Mouse (Mus musculus): ENCODE measurements around the gene Ccser1. TPM values are rescaled to one million over a fixed set of nuclear protein-coding genes. Genes with fewer than 3 reads are reported as not detected.

Ccser1 gene
- polyA plus RNA-seq, 1 experiment from 2014 or later, result 26.2 TPM

- no peak overlapping the region for H3K4me3 ChIP-seq (replicated peaks; ENCODE audit: low read length)
- no peaks in the 10 kb centered on the region for H3K4me1 ChIP-seq (replicated peaks; ENCODE audit: control insufficient read depth, insufficient read depth, low read length)
- H3K9me3 ChIP-seq (ENCODE audit: control insufficient read depth, low read length), result no peaks in the 10 kb centered on the region
- H3K9ac ChIP-seq (replicated peaks; ENCODE audit: low read depth, low read length), result no peak overlapping the region
- ATAC-seq, result no peak
- no peak overlapping the region for H3K4me2 ChIP-seq (ENCODE audit: low read length)
- H3K36me3 ChIP-seq (ENCODE audit: control insufficient read depth, insufficient read depth), result no peaks in the 10 kb centered on the region
- no peak overlapping the region for H3K27ac ChIP-seq (ENCODE audit: low read length)
- WGBS, result 78% methylated on average over 2 of the region's 2 CpGs
- H3K27me3 ChIP-seq (replicated peaks; ENCODE audit: control insufficient read depth, insufficient read depth, low read length), result no peaks in the 10 kb centered on the region
Measured at GRCm38 (mm10) chr6:61588999-61589398, 408.9 kb downstream of the Ccser1 start.

DNA sequence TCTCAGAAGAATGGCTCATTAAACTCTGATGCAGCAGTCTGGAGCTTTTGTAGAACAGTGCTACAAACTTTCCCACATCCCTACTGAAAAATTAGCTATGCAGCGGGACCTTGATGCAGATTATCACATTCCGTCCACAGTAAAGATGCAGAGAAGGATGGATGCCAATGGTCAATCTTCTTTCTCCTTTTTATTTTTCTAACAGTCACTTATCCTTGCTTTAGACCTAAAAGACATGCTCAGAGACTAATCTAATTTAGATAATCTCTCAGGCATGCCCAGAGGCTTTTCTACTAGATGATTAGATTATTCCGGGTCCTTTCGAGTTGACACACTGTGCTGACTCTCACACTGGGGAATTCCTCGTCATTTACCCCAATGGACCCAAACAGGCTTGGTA is 421.8 kb downstream of the Ccser1 start:
- Histone ChIP-seq H3K36me3 (ENCODE audit: control insufficient read depth, insufficient read depth) (no peaks in the 10 kb centered on the region), H3K27me3 (replicated peaks; ENCODE audit: control insufficient read depth, insufficient read depth, low read length) (no peaks in the 10 kb centered on the region), H3K9me3 (ENCODE audit: control insufficient read depth, low read length) (no peaks in the 10 kb centered on the region), H3K9ac (replicated peaks; ENCODE audit: low read depth, low read length) (no peak overlapping the region), H3K27ac (ENCODE audit: low read length) (no peak overlapping the region), H3K4me2 (ENCODE audit: low read length) (no peak overlapping the region), H3K4me3 (replicated peaks; ENCODE audit: low read length) (no peak overlapping the region), H3K4me1 (replicated peaks; ENCODE audit: control insufficient read depth, insufficient read depth, low read length) (no peaks in the 10 kb centered on the region)
- no peak for ATAC-seq
- 67% methylated on average over 5 of the region's 5 CpGs for WGBS

DNA sequence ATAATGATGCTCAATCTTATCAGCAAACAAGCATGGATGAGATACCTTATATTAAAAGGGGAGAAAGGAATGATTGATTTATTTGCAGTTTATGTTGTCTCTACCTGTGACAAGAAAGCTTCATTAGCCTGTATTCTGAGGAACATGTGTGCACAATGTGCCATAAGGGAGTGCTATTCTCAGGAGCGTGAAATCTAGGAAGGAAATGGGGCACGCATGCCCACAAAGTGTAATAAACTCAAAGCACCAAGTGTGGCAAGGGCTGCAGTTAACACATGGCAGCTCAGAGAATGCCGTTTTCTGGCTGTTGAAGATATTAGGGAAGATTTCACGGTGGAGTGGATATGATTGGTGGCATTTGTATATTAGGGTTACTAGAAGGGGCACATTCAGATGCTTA is 434.8 kb downstream of the Ccser1 start:
- Histone ChIP-seq H3K9ac (replicated peaks; ENCODE audit: low read depth, low read length) (no peak overlapping the region), H3K4me1 (replicated peaks; ENCODE audit: control insufficient read depth, insufficient read depth, low read length) (no peaks in the 10 kb centered on the region), H3K27ac (ENCODE audit: low read length) (no peak overlapping the region), H3K9me3 (ENCODE audit: control insufficient read depth, low read length) (no peaks in the 10 kb centered on the region), H3K4me3 (replicated peaks; ENCODE audit: low read length) (no peak overlapping the region), H3K27me3 (replicated peaks; ENCODE audit: control insufficient read depth, insufficient read depth, low read length) (no peaks in the 10 kb centered on the region), H3K36me3 (ENCODE audit: control insufficient read depth, insufficient read depth) (no peaks in the 10 kb centered on the region), H3K4me2 (ENCODE audit: low read length) (no peak overlapping the region)
- 65% methylated on average over 4 of the region's 4 CpGs for WGBS
- ATAC-seq, result no peak

- Histone ChIP-seq H3K36me3 (ENCODE audit: control insufficient read depth, insufficient read depth) (no peaks in the 10 kb centered on the region), H3K4me1 (replicated peaks; ENCODE audit: control insufficient read depth, insufficient read depth, low read length) (no peaks in the 10 kb centered on the region), H3K9ac (replicated peaks; ENCODE audit: low read depth, low read length) (no peak overlapping the region), H3K4me3 (replicated peaks; ENCODE audit: low read length) (no peak overlapping the region), H3K9me3 (ENCODE audit: control insufficient read depth, low read length) (no peaks in the 10 kb centered on the region), H3K27ac (ENCODE audit: low read length) (no peak overlapping the region), H3K27me3 (replicated peaks; ENCODE audit: control insufficient read depth, insufficient read depth, low read length) (no peaks in the 10 kb centered on the region), H3K4me2 (ENCODE audit: low read length) (no peak overlapping the region)
- ATAC-seq, result no peak
- WGBS, result 81% methylated on average over 3 of the region's 3 CpGs
Measured at GRCm38 (mm10) chr6:61621707-61622106, 441.6 kb downstream of the Ccser1 start.

DNA sequence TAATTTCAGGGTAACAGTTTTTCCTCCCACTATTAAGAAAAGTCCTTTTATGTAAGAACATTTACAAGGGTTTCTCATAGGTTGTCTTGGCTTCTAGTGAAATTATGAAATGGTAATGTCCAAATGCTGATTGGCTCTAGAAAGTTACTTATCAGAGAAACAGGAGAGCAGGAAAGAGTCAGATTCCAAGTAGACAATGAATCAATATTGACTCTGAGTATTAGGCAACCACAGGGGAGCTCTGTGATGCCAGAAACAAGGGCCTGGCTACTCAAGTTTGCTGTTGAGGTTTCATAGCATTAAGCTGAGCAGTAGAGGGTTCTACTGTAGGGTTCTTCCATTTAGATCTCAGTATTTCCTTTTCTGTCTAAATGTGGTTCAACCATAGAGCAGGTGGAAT is 481.3 kb downstream of the Ccser1 start:
- no peaks in the 10 kb centered on the region for H3K36me3 ChIP-seq (ENCODE audit: control insufficient read depth, insufficient read depth)
- no peak for ATAC-seq
- no peaks in the 10 kb centered on the region for H3K27me3 ChIP-seq (replicated peaks; ENCODE audit: control insufficient read depth, insufficient read depth, low read length)
- no peaks in the 10 kb centered on the region for H3K4me1 ChIP-seq (replicated peaks; ENCODE audit: control insufficient read depth, insufficient read depth, low read length)
- no peak overlapping the region for H3K9ac ChIP-seq (replicated peaks; ENCODE audit: low read depth, low read length)
- H3K9me3 ChIP-seq (ENCODE audit: control insufficient read depth, low read length), result no peaks in the 10 kb centered on the region
- no peak overlapping the region for H3K4me2 ChIP-seq (ENCODE audit: low read length)
- H3K4me3 ChIP-seq (replicated peaks; ENCODE audit: low read length), result no peak overlapping the region
- no peak overlapping the region for H3K27ac ChIP-seq (ENCODE audit: low read length)

DNA sequence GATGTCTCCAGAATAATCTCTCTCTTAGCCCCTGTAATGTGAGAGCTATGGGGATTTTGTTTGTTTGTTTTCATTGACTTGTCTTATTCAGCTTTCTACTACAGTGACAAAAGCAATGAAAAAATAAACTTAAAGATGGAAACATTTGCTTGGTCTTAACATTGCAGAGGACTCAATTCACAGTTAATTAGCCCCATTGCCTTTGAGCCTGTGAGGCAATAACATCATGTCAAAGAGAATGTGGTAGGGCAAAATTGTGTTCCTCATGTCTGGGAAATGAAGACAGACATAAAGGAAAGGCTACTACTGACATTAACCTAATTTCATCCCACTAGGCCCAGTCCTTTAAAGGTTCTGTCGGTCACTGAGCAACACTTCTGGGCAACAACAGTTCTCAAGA is 484.4 kb downstream of the Ccser1 start:
- Histone ChIP-seq H3K9me3 (ENCODE audit: control insufficient read depth, low read length) (no peaks in the 10 kb centered on the region), H3K9ac (replicated peaks; ENCODE audit: low read depth, low read length) (no peak overlapping the region), H3K27me3 (replicated peaks; ENCODE audit: control insufficient read depth, insufficient read depth, low read length) (no peaks in the 10 kb centered on the region), H3K4me3 (replicated peaks; ENCODE audit: low read length) (no peak overlapping the region), H3K4me2 (ENCODE audit: low read length) (no peak overlapping the region), H3K27ac (ENCODE audit: low read length) (no peak overlapping the region), H3K36me3 (ENCODE audit: control insufficient read depth, insufficient read depth) (no peaks in the 10 kb centered on the region), H3K4me1 (replicated peaks; ENCODE audit: control insufficient read depth, insufficient read depth, low read length) (no peaks in the 10 kb centered on the region)
- 91% methylated on average over 1 of the region's 1 CpGs for WGBS
- no peak for ATAC-seq

- no peaks in the 10 kb centered on the region for H3K27me3 ChIP-seq (replicated peaks; ENCODE audit: control insufficient read depth, insufficient read depth, low read length)
- no peaks in the 10 kb centered on the region for H3K36me3 ChIP-seq (ENCODE audit: control insufficient read depth, insufficient read depth)
- H3K4me3 ChIP-seq (replicated peaks; ENCODE audit: low read length), result no peak overlapping the region
- H3K4me2 ChIP-seq (ENCODE audit: low read length), result no peak overlapping the region
- 29% methylated on average over 2 of the region's 2 CpGs for WGBS
- no peak for ATAC-seq
- H3K4me1 ChIP-seq (replicated peaks; ENCODE audit: control insufficient read depth, insufficient read depth, low read length), result no peaks in the 10 kb centered on the region
- no peaks in the 10 kb centered on the region for H3K9me3 ChIP-seq (ENCODE audit: control insufficient read depth, low read length)
- no peak overlapping the region for H3K27ac ChIP-seq (ENCODE audit: low read length)
- no peak overlapping the region for H3K9ac ChIP-seq (replicated peaks; ENCODE audit: low read depth, low read length)
Measured at GRCm38 (mm10) chr6:61687002-61687401, 506.9 kb downstream of the Ccser1 start.

GRCm38 (mm10) chr6:61703003-61703402 is 522.9 kb downstream of the Ccser1 start:
- ATAC-seq, result no peak
- Histone ChIP-seq H3K4me3 (replicated peaks; ENCODE audit: low read length) (no peak overlapping the region), H3K4me1 (replicated peaks; ENCODE audit: control insufficient read depth, insufficient read depth, low read length) (no peaks in the 10 kb centered on the region), H3K9ac (replicated peaks; ENCODE audit: low read depth, low read length) (no peak overlapping the region), H3K27me3 (replicated peaks; ENCODE audit: control insufficient read depth, insufficient read depth, low read length) (no peaks in the 10 kb centered on the region), H3K4me2 (ENCODE audit: low read length) (no peak overlapping the region), H3K27ac (ENCODE audit: low read length) (no peak overlapping the region), H3K36me3 (ENCODE audit: control insufficient read depth, insufficient read depth) (no peaks in the 10 kb centered on the region), H3K9me3 (ENCODE audit: control insufficient read depth, low read length) (no peaks in the 10 kb centered on the region)
- WGBS, result 89% methylated on average over 7 of the region's 7 CpGs

- no peak overlapping the region for H3K27ac ChIP-seq (ENCODE audit: low read length)
- H3K4me1 ChIP-seq (replicated peaks; ENCODE audit: control insufficient read depth, insufficient read depth, low read length), result no peaks in the 10 kb centered on the region
- no peaks in the 10 kb centered on the region for H3K27me3 ChIP-seq (replicated peaks; ENCODE audit: control insufficient read depth, insufficient read depth, low read length)
- H3K4me3 ChIP-seq (replicated peaks; ENCODE audit: low read length), result no peak overlapping the region
- no peaks in the 10 kb centered on the region for H3K36me3 ChIP-seq (ENCODE audit: control insufficient read depth, insufficient read depth)
- 85% methylated on average over 1 of the region's 1 CpGs for WGBS
- no peak overlapping the region for H3K9ac ChIP-seq (replicated peaks; ENCODE audit: low read depth, low read length)
- no peak for ATAC-seq
- H3K9me3 ChIP-seq (ENCODE audit: control insufficient read depth, low read length), result no peaks in the 10 kb centered on the region
- no peak overlapping the region for H3K4me2 ChIP-seq (ENCODE audit: low read length)
Measured at GRCm38 (mm10) chr6:61721220-61721619, 541.1 kb downstream of the Ccser1 start.

DNA sequence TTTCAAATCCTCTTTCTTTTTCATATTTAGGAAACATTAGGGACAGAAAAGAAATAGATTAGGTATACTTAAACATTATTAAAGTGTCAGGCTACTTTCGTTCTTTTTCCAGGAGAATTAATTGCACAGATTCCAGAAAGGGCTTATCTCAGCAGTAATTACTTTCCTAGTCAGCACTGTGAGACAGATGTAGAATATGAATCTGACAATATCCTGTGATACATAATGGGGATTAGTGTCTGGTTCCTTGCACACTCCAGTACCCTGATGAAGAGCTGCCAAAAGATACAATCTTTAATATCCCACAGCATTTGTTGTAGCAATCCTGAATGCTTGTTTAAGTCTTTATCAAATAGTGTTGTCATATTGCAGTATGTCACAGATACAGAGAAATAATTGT is 548.9 kb downstream of the Ccser1 start:
- no peak overlapping the region for H3K27ac ChIP-seq (ENCODE audit: low read length)
- no peak overlapping the region for H3K4me3 ChIP-seq (replicated peaks; ENCODE audit: low read length)
- no peaks in the 10 kb centered on the region for H3K4me1 ChIP-seq (replicated peaks; ENCODE audit: control insufficient read depth, insufficient read depth, low read length)
- no peaks in the 10 kb centered on the region for H3K27me3 ChIP-seq (replicated peaks; ENCODE audit: control insufficient read depth, insufficient read depth, low read length)
- H3K9ac ChIP-seq (replicated peaks; ENCODE audit: low read depth, low read length), result no peak overlapping the region
- WGBS, result 17% methylated on average over 1 of the region's 1 CpGs
- H3K36me3 ChIP-seq (ENCODE audit: control insufficient read depth, insufficient read depth), result no peaks in the 10 kb centered on the region
- ATAC-seq, result peak; percentile 72
- no peaks in the 10 kb centered on the region for H3K9me3 ChIP-seq (ENCODE audit: control insufficient read depth, low read length)
- no peak overlapping the region for H3K4me2 ChIP-seq (ENCODE audit: low read length)
